Mouse (Mus musculus) intestine, postnatal 0 days (tissue): ENCODE results near the gene Hyal2. TPM values are rescaled to one million over a fixed set of nuclear protein-coding genes. Genes with fewer than 3 reads are reported as not detected.

Experiments used
- ATAC-seq: fragments of 200-750 bp; cut with Nextera tagmentation; 2 replicates; pipeline ENCODE4 v1.8.0; 2017; ENCODE audit warnings: mild to moderate bottlenecking, moderate TSS enrichment, moderate library complexity
- H3K27ac ChIP-seq: fragments of 300-500 bp; sonication (generic); 2 replicates; pipeline ENCODE4 v1.5.1; 2014; ENCODE audit warnings: mild to moderate bottlenecking, low read depth, low read length, moderate library complexity
- H3K27me3 ChIP-seq: fragments of 300-500 bp; sonication (generic); replicated peaks from 2 replicates; pipeline ENCODE4 v1.6.1; 2014; ENCODE audit warnings: low read length, mixed read lengths; ENCODE audit not compliant: control insufficient read depth, insufficient read depth
- H3K36me3 ChIP-seq: fragments of 300-500 bp; sonication (generic); 2 replicates; pipeline ENCODE4 v1.6.1; 2014; ENCODE audit warnings: mild to moderate bottlenecking, moderate library complexity; ENCODE audit not compliant: control insufficient read depth, insufficient read depth
- H3K4me1 ChIP-seq: fragments of 300-500 bp; sonication (generic); replicated peaks from 2 replicates; pipeline ENCODE4 v1.6.1; 2014; ENCODE audit warnings: antibody characterized with exemption, low read length, mixed read lengths; ENCODE audit not compliant: control insufficient read depth, insufficient read depth
- H3K4me2 ChIP-seq: fragments of 300-500 bp; sonication (generic); replicated peaks from 2 replicates; pipeline ENCODE4 v1.6.1; 2014; ENCODE audit warnings: low read depth, mild to moderate bottlenecking, moderate library complexity
- H3K4me3 ChIP-seq: fragments of 300-500 bp; sonication (generic); 2 replicates; pipeline ENCODE4 v1.5.1; 2014; ENCODE audit warnings: low read depth, low read length
- H3K9ac ChIP-seq: fragments of 300-500 bp; sonication (generic); 2 replicates; pipeline ENCODE4 v1.6.1; 2014; ENCODE audit warnings: mild to moderate bottlenecking, low read depth, low read length
- H3K9me3 ChIP-seq: fragments of 300-500 bp; sonication (generic); 2 replicates; pipeline ENCODE4 v1.6.1; 2016; ENCODE audit warnings: mixed run types; ENCODE audit not compliant: control insufficient read depth
- CTCF ChIP-seq: sonication (generic); IDR thresholded peaks from 2 replicates; pipeline ENCODE4 v1.5.1; 2016; ENCODE audit warnings: low read depth, mild to moderate bottlenecking, control low read depth, antibody characterized with exemption, moderate library complexity
- WGBS: fragments of 180-500 bp; shearing (Covaris S2); extraction: QIAGEN DNeasy Blood & Tissue Kit; methylation state at CpG from one replicate; pipeline ENCODE4 v1.1.7; 2014; 5-methylcytosine and 5-hydroxymethylcytosine counted together
- polyA plus RNA-seq: library from polyadenylated mRNA; unstranded; fragments of >200 nt; fragmentation: Nextera tagmentation; extraction: Ambion mirVana; gene quantifications from 2 replicates; pipeline ENCODE4 v1.2.1, GENCODE M21; 2015

Hyal2 gene
- polyA plus RNA-seq, 1 experiment from 2014 or later: 52.8 TPM

GRCm38 (mm10) chr9:107544729-107545128, 23.0 kb upstream of the Hyal2 start:
- WGBS: 89% methylated on average over 12 of the region's 12 CpGs
- H3K4me1 ChIP-seq: no peaks in the 10 kb centered on the region; the same call in none of the 2 replicates
- H3K27ac ChIP-seq: no peak overlapping the region
- H3K4me2 ChIP-seq: no peak overlapping the region
- H3K4me3 ChIP-seq: no peak overlapping the region
- H3K9ac ChIP-seq: no peak overlapping the region
- H3K27me3 ChIP-seq: no peaks in the 10 kb centered on the region
- no peak for ATAC-seq
- no peak for TF ChIP-seq CTCF
- no peaks in the 10 kb centered on the region for H3K9me3 ChIP-seq
- peaks cover 17% of the 10 kb centered on the region for H3K36me3 ChIP-seq

GRCm38 (mm10) chr9:107545199-107545598, 22.5 kb upstream of the Hyal2 start:
- no peak for TF ChIP-seq CTCF
- Histone ChIP-seq H3K36me3 (peaks cover 12% of the 10 kb centered on the region; the same call in 1 of the 2 replicates), H3K27me3 (no peaks in the 10 kb centered on the region), H3K9ac (no peak overlapping the region), H3K4me2 (no peak overlapping the region), H3K4me3 (no peak overlapping the region), H3K27ac (no peak overlapping the region), H3K4me1 (no peaks in the 10 kb centered on the region; the same call in none of the 2 replicates), H3K9me3 (no peaks in the 10 kb centered on the region)
- WGBS: 87% methylated on average over 10 of the region's 10 CpGs
- ATAC-seq: no peak

- Histone ChIP-seq H3K36me3 (peaks cover 12% of the 10 kb centered on the region; the same call in 1 of the 2 replicates), H3K27ac (no peak overlapping the region), H3K4me1 (no peaks in the 10 kb centered on the region; the same call in none of the 2 replicates), H3K27me3 (no peaks in the 10 kb centered on the region), H3K4me2 (no peak overlapping the region), H3K4me3 (no peak overlapping the region), H3K9ac (no peak overlapping the region), H3K9me3 (no peaks in the 10 kb centered on the region)
- WGBS: 8% methylated on average over 3 of the region's 3 CpGs
- ATAC-seq: no peak
- TF ChIP-seq CTCF: peak; percentile 96
Measured at GRCm38 (mm10) chr9:107545602-107546001, 22.1 kb upstream of the Hyal2 start.

GRCm38 (mm10) chr9:107547026-107547425, 20.7 kb upstream of the Hyal2 start, which contains the start of gene Zmynd10:
Zmynd10 (plus strand) TSS chr9:107547298.
- WGBS: 3% methylated on average over 20 of the region's 20 CpGs
- H3K27me3 ChIP-seq: no peaks in the 10 kb centered on the region
- no peak within 1 kb of the TSS for H3K4me3 ChIP-seq
- TF ChIP-seq CTCF: no peak
- peak; percentile 47 for ATAC-seq
- H3K9me3 ChIP-seq: no peaks in the 10 kb centered on the region
- H3K27ac ChIP-seq: no peak within 1 kb of the TSS
- H3K9ac ChIP-seq: no peak within 1 kb of the TSS
- H3K4me2 ChIP-seq: peak within 1 kb of the TSS; percentile 48
- H3K4me1 ChIP-seq: peaks cover 10% of the 10 kb centered on the region; the same call in 1 of the 2 replicates
- peaks cover 12% of the 10 kb centered on the region; the same call in 1 of the 2 replicates for H3K36me3 ChIP-seq

- H3K27me3 ChIP-seq: no peaks in the 10 kb centered on the region
- H3K4me1 ChIP-seq: peaks cover 10% of the 10 kb centered on the region; the same call in 1 of the 2 replicates
- no peak for ATAC-seq
- H3K27ac ChIP-seq: no peak overlapping the region
- 78% methylated on average over 5 of the region's 5 CpGs for WGBS
- H3K9me3 ChIP-seq: no peaks in the 10 kb centered on the region
- no peak for TF ChIP-seq CTCF
- H3K4me2 ChIP-seq: no peak overlapping the region
- peaks cover 12% of the 10 kb centered on the region; the same call in 1 of the 2 replicates for H3K36me3 ChIP-seq
- no peak overlapping the region for H3K9ac ChIP-seq
- no peak overlapping the region for H3K4me3 ChIP-seq
Measured at GRCm38 (mm10) chr9:107547957-107548356, 19.8 kb upstream of the Hyal2 start.

GRCm38 (mm10) chr9:107548820-107549219, 18.9 kb upstream of the Hyal2 start:
- H3K9ac ChIP-seq: no peak overlapping the region
- peaks cover 12% of the 10 kb centered on the region; the same call in 1 of the 2 replicates for H3K36me3 ChIP-seq
- H3K4me2 ChIP-seq: no peak overlapping the region
- no peak overlapping the region for H3K27ac ChIP-seq
- ATAC-seq: no peak
- no peaks in the 10 kb centered on the region for H3K27me3 ChIP-seq
- 89% methylated on average over 10 of the region's 10 CpGs for WGBS
- peaks cover 16% of the 10 kb centered on the region; the same call in 1 of the 2 replicates for H3K4me1 ChIP-seq
- no peaks in the 10 kb centered on the region for H3K9me3 ChIP-seq
- no peak overlapping the region for H3K4me3 ChIP-seq
- no peak for TF ChIP-seq CTCF
